Mouse (Mus musculus) hematopoietic stem cell, adult 5-6 weeks (primary cell): ENCODE results near the gene Olfr1087. TPM values are rescaled to one million over a fixed set of nuclear protein-coding genes. Genes with fewer than 3 reads are reported as not detected.
"Not testable (repeated sequence)": the region's sequence is repeated elsewhere in the genome, so short reads cannot be mapped to it uniquely, and the experiment has no call there.

Experiments used
- ATAC-seq, 2 experiments: fragments of 125-278 bp in 1 of 2; replicated peaks in 1 of 2; 2 replicates each; pipeline ENCODE4 v1.8.0; 2016 to 2017; ENCODE audit warnings: inconsistent platforms in 2 of 2, mild to moderate bottlenecking in 2 of 2, moderate number of reproducible peaks in 2 of 2, low read depth in 1 of 2, moderate TSS enrichment in 1 of 2; ENCODE audit not compliant: low FRiP score in 2 of 2, poor library complexity in 2 of 2, severe bottlenecking in 2 of 2, insufficient read depth in 1 of 2, low TSS enrichment in 1 of 2
- total RNA-seq: library from RNA; stranded (forward); fragments of 172-1452, 232-1000 nt; gene quantifications from 2 replicates; pipeline ENCODE4 v1.2.3, GENCODE M21; 2017

Gene Olfr1087
- not detected in 2 replicates for total RNA-seq

DNA sequence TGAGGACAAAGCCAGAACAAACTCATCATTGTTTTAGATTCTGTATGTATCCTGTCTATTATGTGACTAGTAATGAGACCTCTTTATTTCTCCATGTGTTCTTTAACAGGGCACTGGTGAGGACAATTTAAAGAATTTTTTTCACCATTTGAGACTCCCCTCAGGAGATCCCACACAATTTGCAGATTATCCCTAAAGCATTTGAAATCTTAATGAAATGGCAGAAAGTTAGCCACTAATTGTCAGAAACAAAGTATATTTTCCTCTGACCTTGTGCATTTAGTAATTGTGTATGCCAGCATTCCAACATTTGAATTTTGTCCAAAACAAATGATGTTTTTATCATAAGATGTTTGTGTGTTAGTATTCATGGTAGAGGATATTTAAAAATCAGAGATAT lies at the start of gene Olfr1087:
Olfr1087 (minus strand) TSS at position 101 of the 400 bp plus-strand sequence.
- ATAC-seq = no peak

DNA sequence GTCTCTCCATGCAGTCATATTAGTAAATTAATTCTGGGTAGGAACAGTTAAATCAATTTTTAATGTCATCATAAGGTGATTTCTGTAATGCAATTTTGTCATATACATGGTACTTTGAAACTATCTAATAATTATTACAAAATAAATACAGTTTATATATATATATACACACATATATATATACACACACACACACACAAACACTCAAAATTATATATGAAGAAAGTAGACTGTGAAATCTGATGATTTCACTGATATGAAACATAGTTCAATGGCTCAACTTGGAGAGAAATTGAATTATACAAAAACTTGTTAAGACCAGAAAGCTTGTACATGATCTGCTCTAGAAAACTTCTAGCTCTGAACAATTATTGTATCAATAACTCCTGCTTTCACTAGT lies 35.4 kb upstream of the Olfr1087 start, which contains the start of gene Olfr1089:
Olfr1089 (minus strand) TSS at position 101 of the 400 bp plus-strand sequence.
- ATAC-seq = no peak

DNA sequence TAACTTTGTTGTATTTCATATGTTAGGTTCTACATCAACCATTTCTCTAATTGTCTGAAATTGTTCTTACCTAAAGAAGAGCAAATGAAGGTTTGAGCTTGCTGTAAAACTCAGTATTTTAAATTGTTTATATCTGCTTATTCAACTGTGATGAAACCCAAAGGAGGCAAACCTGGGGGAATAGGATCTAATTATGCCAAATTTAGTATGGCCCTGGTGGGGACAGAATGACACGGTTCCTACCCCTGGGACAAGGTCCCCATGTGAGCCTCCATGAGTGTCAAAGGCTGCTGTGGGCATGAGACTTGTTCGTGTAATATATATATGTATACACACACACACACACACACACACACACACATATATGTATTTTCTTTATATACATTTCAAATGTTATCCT lies 18.2 kb downstream of the Olfr1087 start, which contains the start of gene Olfr1086:
Olfr1086 (minus strand) TSS at position 101 of the 400 bp plus-strand sequence.
- ATAC-seq = no peak

DNA sequence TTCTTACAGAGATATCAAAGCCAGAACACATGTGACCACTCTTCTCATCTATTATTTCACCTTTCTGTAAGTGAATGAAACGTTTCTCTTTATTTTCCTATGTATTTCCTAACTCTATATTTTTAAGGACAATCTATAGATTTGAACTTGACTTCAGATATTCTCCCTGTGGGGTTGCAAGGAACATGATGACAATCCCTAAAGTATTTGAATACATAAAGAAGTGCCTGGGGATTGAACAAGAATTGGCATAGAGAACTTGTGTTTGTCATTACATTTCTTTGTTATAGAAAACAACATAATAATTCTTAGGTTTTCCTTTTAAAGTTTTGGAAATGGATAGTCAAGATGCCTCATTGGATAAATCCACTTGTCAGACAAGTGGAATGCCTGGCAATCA lies 36.3 kb downstream of the Olfr1087 start, which contains the start of gene Olfr1085:
Olfr1085 (minus strand) TSS at position 101 of the 400 bp plus-strand sequence.
- ATAC-seq = no peak

DNA sequence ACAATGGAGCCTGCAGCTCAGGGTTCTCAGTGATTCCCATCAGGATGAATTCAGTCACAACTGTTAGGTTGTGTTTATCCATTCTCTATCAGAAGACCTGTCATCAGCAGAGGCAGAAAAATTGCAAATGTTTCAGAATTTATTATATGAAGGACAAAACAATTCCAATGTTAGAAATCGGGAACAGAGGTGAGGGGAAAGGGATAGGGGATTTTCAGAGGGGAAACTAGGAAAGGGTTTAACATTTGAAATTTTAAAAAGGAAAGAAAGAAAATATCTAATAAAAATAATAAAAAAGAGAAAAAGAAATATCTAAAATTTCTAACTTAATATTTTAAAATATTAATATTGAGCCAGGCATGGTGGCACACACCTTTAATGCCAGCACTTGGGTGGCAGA lies 58.6 kb downstream of the Olfr1087 start, which contains the start of gene Olfr1084:
Olfr1084 (minus strand) TSS at position 101 of the 400 bp plus-strand sequence.
- not testable (repeated sequence) for ATAC-seq

Other genes with a start within 250 kb of the Olfr1087 start
- gene Olfr1065, start 247.8 kb downstream of the Olfr1087 start, total RNA-seq = not detected in 2 replicates
- gene Olfr1066, start 242.1 kb downstream of the Olfr1087 start, total RNA-seq = not detected in 2 replicates
- gene Olfr228, start 211.0 kb downstream of the Olfr1087 start, total RNA-seq = not detected in 2 replicates
- not detected in 2 replicates for gene Olfr1076, start 189.9 kb downstream of the Olfr1087 start, total RNA-seq
- not detected in 2 replicates for gene Olfr1079, start 155.9 kb downstream of the Olfr1087 start, total RNA-seq
- not detected in 2 replicates for gene Olfr1080, start 140.2 kb downstream of the Olfr1087 start, total RNA-seq
- gene Olfr1082, start 99.4 kb downstream of the Olfr1087 start, total RNA-seq = not detected in 2 replicates
- gene Olfr1084, start 58.7 kb downstream of the Olfr1087 start, total RNA-seq = not detected in 2 replicates
- gene Olfr1085, start 36.4 kb downstream of the Olfr1087 start, total RNA-seq = not detected in 2 replicates
- gene Olfr1086, start 18.3 kb downstream of the Olfr1087 start, total RNA-seq = not detected in 2 replicates
- gene Olfr1089, start 35.3 kb upstream of the Olfr1087 start, total RNA-seq = not detected in 2 replicates
- not detected in 2 replicates for gene Olfr1090, start 60.6 kb upstream of the Olfr1087 start, total RNA-seq
- not detected in 2 replicates for gene Olfr1093, start 84.1 kb upstream of the Olfr1087 start, total RNA-seq
- gene Olfr141, start 111.6 kb upstream of the Olfr1087 start, total RNA-seq = not detected in 2 replicates
- gene Olfr1094, start 126.3 kb upstream of the Olfr1087 start, total RNA-seq = not detected in 2 replicates
- gene Olfr1095, start 153.3 kb upstream of the Olfr1087 start, total RNA-seq = not detected in 2 replicates
- not detected in 2 replicates for gene Gm13723, start 176.4 kb upstream of the Olfr1087 start, total RNA-seq
- gene Olfr1097, start 193.8 kb upstream of the Olfr1087 start, total RNA-seq = not detected in 2 replicates
- gene Olfr1098, start 226.2 kb upstream of the Olfr1087 start, total RNA-seq = not detected in 2 replicates